Mouse (Mus musculus) CH12.LX (cell line): ENCODE measurements around the gene Card10. TPM values are rescaled to one million over a fixed set of nuclear protein-coding genes. Genes with fewer than 3 reads are reported as not detected.

Source experiments
- DNase-seq: peaks from one replicate; pipeline ENCODE4 v3.0.0-alpha.2; 2013; ENCODE audit errors: extremely low read depth
- H3K27ac ChIP-seq: 2 replicates; pipeline ENCODE4 v1.5.1; 2012; ENCODE audit warnings: low read depth, mild to moderate bottlenecking, control low read depth, moderate library complexity; ENCODE audit not compliant: insufficient read depth
- H3K27me3 ChIP-seq: replicated peaks from 2 replicates; pipeline ENCODE3; 2012; ENCODE audit warnings: inconsistent platforms
- H3K36me3 ChIP-seq, 2 experiments: replicated peaks in 1 of 2; 2 replicates each; pipeline versions ENCODE3 to v1.6.1; 2012; ENCODE audit warnings: inconsistent platforms in 1 of 2, low read length in 1 of 2, mild to moderate bottlenecking in 1 of 2, mixed read lengths in 1 of 2, moderate library complexity in 1 of 2; ENCODE audit not compliant: control insufficient read depth in 1 of 2, insufficient read depth in 1 of 2
- H3K4me1 ChIP-seq, 2 experiments: 2 replicates each; pipeline ENCODE4 v1.6.1; 2012; ENCODE audit warnings: inconsistent platforms in 1 of 2, moderate library complexity in 1 of 2; ENCODE audit not compliant: insufficient read depth in 2 of 2, control insufficient read depth in 1 of 2
- H3K4me2 ChIP-seq: 2 replicates; pipeline ENCODE4 v1.6.1; 2012; ENCODE audit warnings: low read depth, mild to moderate bottlenecking, control low read depth; ENCODE audit not compliant: poor library complexity, insufficient read depth, severe bottlenecking
- H3K4me3 ChIP-seq, 3 experiments: fragments of 150-350 bp in 1 of 3; sonication (generic) in 1 of 3; replicated peaks in 1 of 3; 2 replicates each; pipeline versions ENCODE3 to v1.5.1; 2011 to 2012; ENCODE audit warnings: low read depth in 2 of 3, low read length in 2 of 3, mild to moderate bottlenecking in 2 of 3, moderate library complexity in 2 of 3, control low read depth in 1 of 3, improper control_type of control experiment in 1 of 3, inconsistent platforms in 1 of 3, mixed read lengths in 1 of 3; ENCODE audit not compliant: poor library complexity in 1 of 3
- H3K79me2 ChIP-seq: replicated peaks from 2 replicates; pipeline ENCODE4 v1.6.1; 2012; ENCODE audit warnings: mild to moderate bottlenecking, moderate library complexity; ENCODE audit not compliant: control insufficient read depth, poor library complexity, insufficient read depth, severe bottlenecking; ENCODE audit errors: extremely low read depth
- H3K9ac ChIP-seq: 2 replicates; pipeline ENCODE4 v1.6.1; 2012; ENCODE audit warnings: low read depth, mild to moderate bottlenecking, control low read depth, moderate library complexity; ENCODE audit not compliant: insufficient read depth
- H3K9me3 ChIP-seq: replicated peaks from 2 replicates; pipeline ENCODE3; 2012; ENCODE audit warnings: low read length, inconsistent platforms, mixed read lengths
- BHLHE40 ChIP-seq: IDR thresholded peaks from 2 replicates; pipeline ENCODE4 v1.6.1; 2011; ENCODE audit warnings: mild to moderate bottlenecking, low read depth, low read length, improper control_type of control experiment
- CTCF ChIP-seq, 2 experiments: IDR thresholded peaks in 1 of 2; conservative IDR thresholded peaks in 1 of 2; 2 replicates each; pipeline ENCODE4 v1.5.1; 2011 to 2012; ENCODE audit warnings: low read depth in 2 of 2, low read length in 2 of 2, improper control_type of control experiment in 1 of 2, inconsistent platforms in 1 of 2, mild to moderate bottlenecking in 1 of 2, moderate library complexity in 1 of 2
- E2F4 ChIP-seq: IDR thresholded peaks from 2 replicates; pipeline ENCODE4 v1.6.1; 2011; ENCODE audit warnings: low read depth, low read length, improper control_type of control experiment; ENCODE audit not compliant: insufficient replicate concordance
- ETS1 ChIP-seq: conservative IDR thresholded peaks from 2 replicates; pipeline ENCODE4 v1.6.1; 2012; ENCODE audit warnings: low read depth, mild to moderate bottlenecking, inconsistent platforms, low read length, improper control_type of control experiment, moderate library complexity
- GABPA ChIP-seq: IDR thresholded peaks from 2 replicates; pipeline ENCODE4 v1.6.1; 2012; ENCODE audit warnings: low read depth, low read length, improper control_type of control experiment, inconsistent platforms; ENCODE audit not compliant: insufficient replicate concordance
- HCFC1 ChIP-seq: IDR thresholded peaks from 2 replicates; pipeline ENCODE4 v1.6.1; 2012; ENCODE audit warnings: low read depth, mild to moderate bottlenecking, inconsistent platforms, low read length, improper control_type of control experiment
- JUN ChIP-seq: IDR thresholded peaks from 2 replicates; pipeline ENCODE4 v1.6.1; 2011; ENCODE audit warnings: low read depth, mild to moderate bottlenecking, low read length, improper control_type of control experiment, moderate library complexity; ENCODE audit not compliant: insufficient read depth
- JUND ChIP-seq: conservative IDR thresholded peaks from 2 replicates; pipeline ENCODE4 v1.6.1; 2011; ENCODE audit warnings: low read depth, low read length, improper control_type of control experiment
- MAX ChIP-seq: IDR thresholded peaks from 2 replicates; pipeline ENCODE4 v1.6.1; 2011; ENCODE audit warnings: low read length, improper control_type of control experiment
- MAZ ChIP-seq: IDR thresholded peaks from 2 replicates; pipeline ENCODE4 v1.6.1; 2012; ENCODE audit warnings: low read depth, mild to moderate bottlenecking, inconsistent platforms, low read length, improper control_type of control experiment, moderate library complexity
- MEF2A ChIP-seq: IDR thresholded peaks from 2 replicates; pipeline ENCODE4 v1.6.1; 2014; ENCODE audit warnings: low read depth, mild to moderate bottlenecking, inconsistent platforms, low read length, improper control_type of control experiment, borderline replicate concordance
- MXI1 ChIP-seq: IDR thresholded peaks from 2 replicates; pipeline ENCODE4 v1.6.1; 2011; ENCODE audit warnings: mild to moderate bottlenecking, low read depth, low read length, improper control_type of control experiment
- PAX5 ChIP-seq: IDR thresholded peaks from 2 replicates; pipeline ENCODE4 v1.6.1; 2012; ENCODE audit warnings: low read length, inconsistent platforms, mixed read lengths
- POLR2A ChIP-seq: IDR thresholded peaks from 2 replicates; pipeline ENCODE4 v1.6.1; 2011; ENCODE audit warnings: low read depth, mild to moderate bottlenecking, improper control_type of control experiment, low read length
- RAD21 ChIP-seq: IDR thresholded peaks from 2 replicates; pipeline ENCODE4 v1.6.1; 2011; ENCODE audit warnings: low read depth, mild to moderate bottlenecking, low read length, improper control_type of control experiment, moderate library complexity
- SIN3A ChIP-seq: IDR thresholded peaks from 2 replicates; pipeline ENCODE4 v1.6.1; 2012; ENCODE audit warnings: low read length, improper control_type of control experiment, inconsistent platforms
- TCF12 ChIP-seq: IDR thresholded peaks from 2 replicates; pipeline ENCODE4 v1.6.1; 2014; ENCODE audit warnings: low read depth, mild to moderate bottlenecking, inconsistent platforms, low read length, improper control_type of control experiment
- UBTF ChIP-seq: IDR thresholded peaks from 2 replicates; pipeline ENCODE4 v1.6.1; 2012; ENCODE audit warnings: low read depth, mild to moderate bottlenecking, inconsistent platforms, low read length, improper control_type of control experiment, moderate library complexity
- USF1 ChIP-seq: IDR thresholded peaks from 2 replicates; pipeline ENCODE4 v1.6.1; 2014; ENCODE audit warnings: low read depth, mild to moderate bottlenecking, inconsistent platforms, low read length, improper control_type of control experiment
- USF2 ChIP-seq: conservative IDR thresholded peaks from 2 replicates; pipeline ENCODE4 v1.6.1; 2011; ENCODE audit warnings: low read depth, low read length, improper control_type of control experiment
- ZKSCAN1 ChIP-seq: IDR thresholded peaks from 2 replicates; pipeline ENCODE4 v1.6.1; 2012; ENCODE audit warnings: low read depth, inconsistent platforms, low read length, improper control_type of control experiment, borderline replicate concordance
- dilution Hi-C: fragments of 300-500 bp; cut with MboI; formaldehyde crosslinking; loops from 2 replicates; pipeline ENCODE4 v1.14.3; 2020; ENCODE audit warnings: low sequenced_read_pairs; ENCODE audit not compliant: extremely low pct_unique_long_range_greater_than_20kb, extremely low pct_ligation_motif_present
- in situ Hi-C: fragments of 300-500 bp; cut with MboI; formaldehyde crosslinking; loops from 3 replicates; pipeline ENCODE4 v1.14.3; 2019; ENCODE audit warnings: low sequenced_read_pairs, low pct_ligation_motif_present, low pct_unique_long_range_greater_than_20kb, mixed read lengths
- polyA plus RNA-seq: library from polyadenylated mRNA; unstranded; fragments of >175 nt; gene quantifications from 2 replicates; pipeline ENCODE4 v1.2.1, GENCODE M21; 2012; ENCODE audit warnings: low read depth; ENCODE audit not compliant: insufficient read length
- total RNA-seq, 2 experiments: library from RNA; depleted of rRNA; stranded (reverse); fragments of 300-350 nt in 1 of 2; fragments of >200 nt in 1 of 2; gene quantifications; 2 replicates each; pipeline ENCODE4 v1.2.3; 2012 to 2014

Gene Card10
- total and polyA plus RNA-seq, 3 experiments = 0.08 TPM; not detected in 2

GRCm38 (mm10) chr15:78850944-78851343, 48.1 kb upstream of the Card10 start:
- Histone ChIP-seq H3K4me2 (no peak overlapping the region), H3K4me3 (no peak overlapping the region), H3K27me3 (peaks cover 88% of the 10 kb centered on the region), H3K79me2 (no peaks in the 10 kb centered on the region), H3K9ac (no peak overlapping the region), H3K4me1 (peaks cover 4 to 15% of the 10 kb centered on the region in 2 experiments; a peak in 3 of 4 replicates), H3K9me3 (no peaks in the 10 kb centered on the region), H3K27ac (no peak overlapping the region), H3K36me3 (no peaks in the 10 kb centered on the region)
- in situ Hi-C loops = no loop called here
- TF ChIP-seq BHLHE40 (no peak), JUND (no peak), E2F4 (no peak), MAX (no peak), HCFC1 (no peak), USF2 (no peak), ETS1 (no peak), CTCF (conservative IDR thresholded peaks at IDR 0.05 in 1 of 2, IDR thresholded peaks at IDR 0.05 in 1 of 2; ENCODE audit: low read depth in 2 of 2, low read length in 2 of 2) (no peak), MXI1 (no peak), ZKSCAN1 (no peak), USF1 (no peak), TCF12 (no peak), UBTF (no peak)
- dilution Hi-C loops = no loop called here
- DNase-seq = no peak

- no peak overlapping the region for H3K4me2 ChIP-seq
- H3K9ac ChIP-seq = no peak overlapping the region
- no peak for DNase-seq
- dilution Hi-C loops (no loop called here), in situ Hi-C loops (no loop called here)
- no peak overlapping the region for H3K27ac ChIP-seq
- no peaks in the 10 kb centered on the region for H3K79me2 ChIP-seq
- no peaks in the 10 kb centered on the region for H3K36me3 ChIP-seq
- no peaks in the 10 kb centered on the region for H3K9me3 ChIP-seq
- H3K27me3 ChIP-seq = peaks cover 88% of the 10 kb centered on the region
- no peak overlapping the region for H3K4me3 ChIP-seq
- peaks cover 4 to 20% of the 10 kb centered on the region in 2 experiments; a peak in 3 of 4 replicates for H3K4me1 ChIP-seq
- TF ChIP-seq RAD21 = no peak
- TF ChIP-seq PAX5 = no peak
- no peak for TF ChIP-seq MAX
- no peak for TF ChIP-seq CTCF (conservative IDR thresholded peaks at IDR 0.05 in 1 of 2, IDR thresholded peaks at IDR 0.05 in 1 of 2; ENCODE audit: low read depth in 2 of 2, low read length in 2 of 2)
- no peak for TF ChIP-seq MAZ
- no peak for TF ChIP-seq BHLHE40
- TF ChIP-seq GABPA = no peak
- TF ChIP-seq E2F4 = no peak
- no peak for TF ChIP-seq POLR2A
- no peak for TF ChIP-seq MEF2A
- no peak for TF ChIP-seq SIN3A
- no peak for TF ChIP-seq UBTF
- TF ChIP-seq JUN = no peak
- TF ChIP-seq, all 38 proteins: peak for 0
Measured at GRCm38 (mm10) chr15:78850059-78850824, 47.4 kb upstream of the Card10 start.
